Mouse (Mus musculus): Measurements from ENCODE around the gene Tmem150b. TPM values are rescaled to one million over a fixed set of nuclear protein-coding genes. Genes with fewer than 3 reads are reported as not detected.

Tmem150b gene
- total RNA-seq (2015) = 10.1 and 12.1 TPM in 2 replicates
- 23.0 and 24.4 TPM in 2 replicates for total RNA-seq (2017)

DNA sequence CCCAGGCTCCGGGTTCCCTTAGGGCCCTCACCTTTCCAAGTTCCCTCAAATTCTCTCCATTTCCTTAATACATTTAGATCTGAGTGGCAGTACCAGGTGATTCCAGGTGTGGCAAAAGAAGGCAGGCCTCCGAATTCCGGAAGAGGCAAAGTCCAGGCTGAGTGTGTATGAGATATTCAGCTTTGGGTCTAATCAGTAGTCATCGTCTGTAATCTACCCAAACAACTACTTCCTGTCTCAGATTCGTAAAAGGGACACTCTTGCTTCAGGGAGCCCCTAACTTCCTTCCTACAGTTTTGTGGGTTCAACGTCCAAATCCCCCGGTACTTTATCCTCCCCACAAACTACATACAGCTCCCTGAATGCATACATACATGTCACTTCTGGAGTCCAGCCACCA lies at the start of gene Tmem150b:
TSS of gene Tmem150b (minus strand) at position 81 of the 400 bp plus-strand sequence.
- peak; percentile 52; the same call in 1 of the 2 replicates for ATAC-seq (replicated peaks; ENCODE audit: poor library complexity)

DNA sequence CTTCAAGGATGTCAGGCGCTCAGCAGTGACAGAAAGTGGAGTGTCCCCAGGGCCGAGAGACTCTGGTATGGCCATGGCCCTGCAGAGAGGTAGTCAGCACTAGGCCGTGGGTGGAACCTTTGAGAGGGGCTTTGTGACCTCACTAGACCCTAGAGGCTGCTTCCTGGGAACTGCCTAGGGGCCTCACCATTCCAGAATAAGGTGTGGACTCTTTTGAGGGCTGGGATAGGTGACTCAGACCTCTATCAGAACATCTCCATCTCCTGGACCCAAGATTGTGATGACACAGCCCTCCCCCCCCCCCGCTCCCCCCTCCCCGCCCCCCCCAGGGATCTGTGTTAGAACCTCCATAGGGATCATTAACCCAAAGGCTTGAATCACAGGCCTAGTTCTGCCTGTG lies 46.2 kb upstream of the Tmem150b start, which contains the start of gene Fam71e2:
TSS of gene Fam71e2 (minus strand) at position 101 of the 400 bp plus-strand sequence.
- no peak for ATAC-seq (replicated peaks; ENCODE audit: poor library complexity)

DNA sequence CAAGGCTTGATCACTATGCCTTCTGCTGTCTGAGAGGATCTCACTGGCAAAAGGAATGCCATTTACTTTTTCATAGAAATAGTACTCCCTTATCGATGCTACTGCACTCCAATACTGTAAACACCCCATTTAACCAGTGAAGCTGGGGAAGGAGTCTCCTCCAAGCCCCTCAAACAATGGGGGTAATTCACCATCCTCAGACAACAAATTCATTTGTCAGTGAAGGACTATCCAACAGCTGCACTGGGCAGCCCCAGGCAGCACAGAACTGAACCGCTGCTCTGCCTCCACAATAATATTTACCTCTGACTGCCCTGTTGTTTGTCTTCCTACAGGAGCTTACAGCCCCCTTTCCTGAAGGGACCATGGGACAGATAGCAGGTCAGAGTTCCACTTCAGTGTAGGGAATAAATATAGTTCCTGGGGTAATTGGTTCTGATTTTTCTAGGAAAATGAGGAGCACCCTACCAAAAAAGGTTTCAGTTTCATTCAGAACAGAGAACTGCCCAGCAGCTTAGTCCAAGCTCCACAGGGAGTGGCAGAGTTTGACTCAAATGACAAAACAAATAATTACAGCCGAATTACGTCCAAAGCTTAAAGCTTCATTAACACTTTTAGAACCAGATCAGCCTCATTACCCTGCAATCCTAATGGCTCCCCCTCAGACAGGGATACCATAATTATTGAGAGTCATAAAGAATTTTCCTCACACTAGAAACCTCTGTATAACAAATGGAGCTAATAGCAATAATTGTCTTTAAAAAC lies 40.1 kb upstream of the Tmem150b start:
- ATAC-seq (replicated peaks; ENCODE audit: poor library complexity) = no peak

DNA sequence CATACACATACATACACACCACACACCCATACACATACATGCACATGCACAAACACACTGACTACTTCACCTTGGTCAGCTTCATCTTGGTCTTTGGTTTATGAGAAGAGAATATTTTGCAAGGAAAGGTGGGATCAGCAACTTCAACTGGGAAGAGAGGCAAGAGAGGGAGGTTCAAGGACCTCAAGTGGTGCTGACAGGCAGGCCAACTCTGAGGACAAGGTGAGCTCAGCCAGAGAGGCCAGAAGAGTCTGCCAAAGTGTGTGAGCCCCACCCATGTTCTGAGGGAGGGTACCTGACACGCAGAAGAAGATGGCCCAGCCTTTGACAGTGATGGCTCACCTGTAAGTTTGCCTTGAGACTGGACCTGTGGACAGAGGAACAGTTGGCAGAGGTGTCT lies 34.6 kb upstream of the Tmem150b start:
- no peak for ATAC-seq (replicated peaks; ENCODE audit: poor library complexity)

DNA sequence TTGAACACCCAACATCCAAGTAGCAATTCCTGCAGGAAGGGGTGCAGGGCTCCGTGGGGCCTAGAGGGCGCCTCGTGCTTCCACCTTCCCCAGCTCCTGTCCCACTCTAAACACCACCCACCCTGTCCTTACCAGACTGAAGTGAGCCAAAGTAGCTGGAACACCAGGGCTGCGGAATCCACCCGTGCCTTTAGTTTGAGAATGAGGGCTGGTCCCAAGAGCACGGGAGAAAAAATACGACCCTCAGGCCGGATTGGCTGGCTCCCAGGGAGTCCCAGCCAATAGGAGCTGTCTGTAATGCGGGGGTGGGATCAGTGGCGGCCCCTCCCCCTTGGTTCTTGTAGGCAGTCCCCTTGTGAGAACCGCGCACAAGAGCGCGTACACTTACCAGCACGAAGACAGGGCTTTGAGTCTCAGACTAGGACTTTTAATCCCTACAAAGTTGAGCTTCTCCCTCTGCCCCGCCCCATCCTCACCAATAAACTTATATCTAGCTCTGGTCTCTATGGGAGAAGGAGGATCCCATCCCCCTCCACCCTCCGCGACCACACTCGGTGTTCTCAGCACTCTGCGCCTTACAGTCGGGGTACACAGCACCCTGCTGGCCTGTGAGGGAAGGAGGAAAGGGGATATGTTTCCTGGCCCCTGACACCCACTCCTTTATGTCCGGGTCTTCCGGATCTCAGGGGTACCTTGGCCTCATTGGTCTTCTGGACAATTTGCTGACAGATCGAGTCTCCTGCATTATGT lies 27.9 kb upstream of the Tmem150b start, which contains the start of gene Cox6b2:
TSS of gene Cox6b2 (minus strand) at position 274 of the 750 bp plus-strand sequence.
- ATAC-seq (replicated peaks; ENCODE audit: poor library complexity) = peak; percentile 77

DNA sequence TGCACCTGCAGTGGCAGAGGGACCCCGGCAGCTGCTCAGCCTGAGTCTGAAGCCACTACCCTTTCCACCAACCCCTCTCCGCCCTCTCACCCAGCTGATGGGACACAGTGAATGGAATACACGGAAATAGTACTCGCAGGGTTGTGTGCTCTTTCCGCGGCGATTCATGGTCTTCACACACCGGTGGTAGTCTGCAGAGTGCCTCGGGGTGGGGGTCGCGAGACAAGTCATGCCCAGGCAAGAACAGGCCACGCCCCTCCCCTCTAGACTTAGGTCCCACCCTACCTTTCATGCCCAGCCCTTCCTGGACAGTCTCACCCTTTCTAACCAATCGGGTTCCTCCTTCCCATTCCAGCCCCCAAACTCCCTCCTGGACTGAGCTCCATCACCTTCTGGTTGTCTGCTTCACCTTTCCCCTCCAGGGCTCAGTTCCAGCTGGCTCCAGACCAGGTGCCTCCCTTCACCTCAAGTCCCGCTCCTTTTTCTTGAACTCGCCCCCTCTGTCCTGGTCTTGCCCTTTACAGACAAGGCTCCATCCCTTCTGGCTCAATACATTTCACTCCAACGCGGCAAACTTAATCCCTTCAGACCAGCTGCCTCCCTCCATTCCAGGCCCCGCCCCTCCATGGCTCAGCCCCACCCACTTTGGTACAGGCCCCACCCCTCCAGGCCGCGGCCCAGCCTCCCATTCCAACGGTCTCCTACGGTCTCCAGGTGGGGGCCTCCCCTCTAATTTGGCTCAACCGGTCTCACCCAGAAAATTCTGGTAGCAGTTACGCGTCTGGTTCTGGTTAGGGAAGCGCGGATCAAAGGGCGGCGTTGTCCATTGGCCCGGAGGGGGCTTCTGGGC lies 27.1 kb upstream of the Tmem150b start:
- ATAC-seq (replicated peaks; ENCODE audit: poor library complexity) = peak; percentile 55

DNA sequence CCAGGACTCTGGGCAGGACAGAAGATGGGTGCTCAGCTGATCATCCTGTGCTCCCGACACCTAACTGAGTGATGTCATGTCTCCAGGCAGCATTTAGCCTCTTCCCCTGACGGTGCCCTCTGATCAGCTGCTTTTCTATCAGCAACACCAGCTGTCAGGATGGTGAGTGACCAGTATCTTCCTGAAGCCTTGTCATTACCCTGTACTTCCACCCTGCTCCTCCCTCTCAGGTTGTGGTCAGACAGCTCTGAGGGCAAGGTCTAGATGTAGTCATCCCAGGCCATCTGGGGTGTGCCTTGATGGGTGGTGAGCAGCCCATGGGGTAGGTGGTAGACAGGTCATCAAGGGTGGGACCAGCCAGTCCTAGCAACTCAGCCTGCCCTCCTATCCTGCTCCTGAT lies 24.1 kb upstream of the Tmem150b start:
- ATAC-seq (replicated peaks; ENCODE audit: poor library complexity) = no peak

DNA sequence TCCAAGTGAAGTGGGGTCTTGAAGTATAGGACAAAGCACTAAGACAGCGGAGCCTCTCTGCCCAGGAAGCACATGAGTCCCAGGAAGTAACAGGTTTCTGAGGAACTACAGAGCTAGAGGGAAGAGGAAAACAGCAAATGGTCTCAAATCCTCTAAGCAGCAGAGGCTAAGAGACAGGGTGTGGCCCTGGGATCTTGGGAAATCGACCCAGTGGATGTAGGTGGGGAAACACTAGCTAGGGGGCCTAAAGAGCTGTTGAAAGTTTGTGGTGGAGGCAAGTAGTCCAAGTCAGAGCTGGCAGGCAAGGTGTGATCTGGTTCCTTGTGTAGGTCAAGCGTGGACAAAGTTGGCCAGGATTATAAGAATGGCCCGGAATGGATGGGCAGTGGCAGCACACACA lies 23.3 kb upstream of the Tmem150b start:
- no peak for ATAC-seq (replicated peaks; ENCODE audit: poor library complexity)

DNA sequence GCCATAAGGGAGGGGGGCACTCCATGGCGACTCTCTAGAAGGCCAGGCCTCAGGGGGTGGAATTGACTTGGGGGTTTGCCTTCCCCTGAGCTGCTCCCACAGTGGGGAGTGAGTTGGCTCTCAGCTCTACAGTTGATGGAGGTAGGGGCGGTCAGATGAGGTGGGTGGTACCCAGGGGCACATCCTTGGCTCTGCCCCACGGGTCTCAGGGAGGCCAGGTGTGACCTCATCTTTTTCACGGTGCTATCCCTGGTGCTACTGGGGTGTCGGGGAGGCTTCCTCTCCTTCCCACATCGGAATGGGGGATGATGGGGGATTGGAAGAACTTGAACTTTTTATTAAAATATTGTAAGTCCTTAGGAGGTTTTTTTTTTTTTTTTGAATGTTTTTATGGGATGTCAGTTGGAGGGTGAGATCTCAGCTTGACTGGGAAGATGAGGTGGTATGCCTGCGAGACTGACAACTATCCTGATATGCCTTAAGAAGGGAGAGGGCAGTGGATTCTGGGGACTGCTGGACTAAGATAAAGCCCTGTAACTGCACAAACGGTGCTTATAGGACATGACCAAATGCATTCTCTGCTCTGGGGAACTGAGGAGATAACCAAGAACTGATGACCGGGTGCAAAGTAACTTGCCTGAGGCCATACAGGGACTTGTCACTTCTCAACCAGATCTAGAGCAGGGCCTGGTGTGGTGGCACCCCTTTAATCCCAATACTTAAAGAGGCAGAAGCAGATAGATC lies 22.3 kb upstream of the Tmem150b start:
- ATAC-seq (replicated peaks; ENCODE audit: poor library complexity) = peak; percentile 48

DNA sequence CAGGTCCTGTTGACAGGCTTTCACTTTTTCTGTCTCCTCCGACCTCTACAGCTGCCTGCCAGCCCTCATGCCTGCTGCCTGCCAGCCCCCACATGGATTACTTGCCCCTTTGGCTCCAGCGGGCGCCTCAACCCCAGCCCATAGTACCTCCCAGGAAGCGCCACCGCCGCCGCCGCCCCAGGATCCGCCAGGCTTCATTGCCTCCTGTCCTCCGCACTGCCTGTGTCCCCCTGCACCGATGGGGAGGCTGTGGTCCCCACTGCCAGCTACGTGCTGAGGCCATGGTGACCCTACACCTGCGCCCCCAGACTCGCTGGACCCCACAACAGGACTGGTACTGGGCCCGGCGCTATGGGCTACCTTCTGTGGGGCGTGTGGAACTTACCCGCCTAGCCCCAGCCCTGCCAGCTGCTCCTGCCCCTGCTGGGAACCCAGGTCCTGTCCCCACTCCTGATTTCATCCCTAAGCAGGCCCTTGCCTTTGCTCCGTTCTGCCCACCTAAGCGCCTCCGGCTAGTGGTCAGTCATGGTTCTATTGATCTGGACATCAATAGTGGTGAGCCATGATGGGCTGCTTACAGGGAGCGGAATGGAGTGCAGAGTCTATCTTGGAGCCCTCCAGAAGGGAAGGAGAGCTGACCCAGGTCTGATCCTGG lies 21.4 kb upstream of the Tmem150b start:
- ATAC-seq (replicated peaks; ENCODE audit: poor library complexity) = no peak

DNA sequence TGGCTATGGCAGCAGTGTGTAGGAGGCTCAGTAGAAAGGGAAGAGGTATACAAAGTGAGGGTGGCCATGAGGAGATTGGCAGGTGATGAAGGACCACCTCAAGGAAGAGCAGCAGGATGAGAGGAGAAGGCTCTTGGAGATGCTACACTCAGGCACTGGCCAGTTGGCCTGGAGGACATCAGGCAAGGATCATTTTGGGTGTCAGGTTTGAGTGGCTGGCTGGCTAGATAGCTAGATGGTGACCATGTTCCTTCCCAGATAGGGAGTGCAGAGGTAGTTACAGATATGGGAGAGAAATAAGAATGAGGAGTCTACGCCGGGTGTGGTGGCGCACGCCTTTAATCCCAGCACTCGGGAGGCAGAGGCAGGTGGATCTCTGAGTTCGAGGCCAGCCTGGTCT lies 19.8 kb upstream of the Tmem150b start:
- ATAC-seq (replicated peaks; ENCODE audit: poor library complexity) = no peak

DNA sequence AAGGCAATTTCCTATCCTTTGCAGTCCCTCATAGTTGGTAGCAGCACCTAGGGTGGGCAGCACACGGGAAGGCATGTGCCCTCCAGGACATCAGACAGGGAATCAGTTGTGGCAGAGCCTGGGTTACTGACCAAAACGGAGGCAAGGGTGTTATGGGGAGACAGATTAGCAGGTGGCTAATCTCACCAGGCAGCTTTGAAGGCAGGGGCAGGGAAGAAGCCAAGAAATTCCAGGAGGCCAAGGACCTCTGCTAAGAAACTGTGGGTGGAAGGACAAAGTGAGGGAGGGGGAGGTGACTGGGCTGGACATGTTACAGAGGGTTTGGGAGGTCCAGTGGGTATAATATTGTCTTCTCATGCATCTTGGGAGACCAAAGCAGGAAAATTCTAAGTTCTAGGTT lies 18.3 kb upstream of the Tmem150b start:
- ATAC-seq (replicated peaks; ENCODE audit: poor library complexity) = no peak

DNA sequence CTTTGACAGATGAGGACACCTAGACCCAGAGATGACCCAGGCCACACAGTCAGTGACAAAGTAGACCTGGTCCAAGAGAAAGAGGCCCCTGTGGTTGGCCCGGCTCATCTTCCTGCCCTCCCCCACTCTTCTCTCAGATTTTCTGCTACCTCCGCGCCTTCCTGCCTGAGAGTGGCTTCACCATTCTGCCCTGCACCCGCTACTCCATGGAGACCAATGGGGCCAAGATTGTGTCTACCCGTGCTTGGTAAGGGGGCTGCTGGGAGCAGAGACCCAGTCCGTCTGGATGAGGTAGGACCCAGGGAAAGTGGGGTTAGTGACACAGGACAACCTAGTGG lies 17.4 kb upstream of the Tmem150b start:
- ATAC-seq (replicated peaks; ENCODE audit: poor library complexity) = no peak

DNA sequence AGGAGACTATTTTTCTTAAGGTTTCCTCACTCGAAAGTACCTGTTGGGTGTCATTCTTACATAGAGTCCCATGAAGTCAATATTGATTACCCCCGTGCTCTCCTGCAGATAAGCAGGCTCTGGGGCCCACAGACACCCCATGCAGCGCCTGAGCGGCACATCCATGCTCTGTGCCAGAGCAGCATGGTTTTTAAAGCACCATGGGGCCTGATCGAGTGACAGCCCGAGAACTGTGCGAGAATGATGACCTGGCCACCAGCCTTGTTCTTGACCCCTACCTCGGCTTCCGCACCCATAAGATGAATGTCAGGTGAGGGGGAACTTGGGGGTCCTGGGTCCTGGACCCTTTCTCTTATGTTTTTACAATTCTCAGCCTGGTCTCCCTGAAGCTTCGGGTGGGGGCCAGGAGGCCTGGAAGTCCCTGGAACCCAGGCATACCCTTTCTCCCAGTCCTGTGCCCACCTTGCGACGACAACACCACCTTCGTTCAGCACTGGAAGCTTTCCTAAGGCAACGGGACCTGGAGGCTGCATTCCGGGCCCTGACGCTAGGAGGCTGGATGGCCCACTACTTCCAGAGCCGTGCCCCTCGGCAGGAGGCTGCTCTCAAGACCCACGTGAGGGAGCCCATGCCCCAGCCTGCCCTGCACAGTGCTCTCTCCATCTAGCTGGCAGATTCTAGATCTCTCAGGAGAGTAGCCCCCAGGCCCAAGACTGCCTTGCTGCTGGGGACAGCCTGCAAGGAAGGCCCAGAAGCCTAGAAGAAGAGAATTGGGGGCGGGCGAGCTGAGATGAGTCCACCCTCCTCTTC lies 16.8 kb upstream of the Tmem150b start:
- no peak for ATAC-seq (replicated peaks; ENCODE audit: poor library complexity)

DNA sequence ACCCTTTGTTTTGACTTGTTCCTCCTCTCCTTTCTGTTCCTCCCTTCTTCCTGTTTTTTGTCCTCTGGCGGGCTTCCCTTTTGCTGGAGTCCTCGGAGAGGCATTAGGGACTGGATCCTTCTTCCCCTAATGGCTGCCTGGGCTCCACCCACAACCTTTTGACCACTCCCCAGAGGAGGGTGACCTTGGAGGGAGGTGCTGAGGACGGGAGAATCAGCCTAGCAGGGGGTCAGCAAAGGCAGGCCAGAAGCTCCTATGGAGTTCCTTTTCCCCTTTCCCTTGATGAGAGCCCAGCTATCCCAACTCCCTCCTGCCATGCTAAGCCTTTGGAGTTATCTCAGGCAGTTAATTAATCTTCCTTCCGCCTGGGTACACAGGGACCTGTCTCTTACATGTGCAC lies 16.1 kb upstream of the Tmem150b start:
- peak; percentile 46 for ATAC-seq (replicated peaks; ENCODE audit: poor library complexity)

DNA sequence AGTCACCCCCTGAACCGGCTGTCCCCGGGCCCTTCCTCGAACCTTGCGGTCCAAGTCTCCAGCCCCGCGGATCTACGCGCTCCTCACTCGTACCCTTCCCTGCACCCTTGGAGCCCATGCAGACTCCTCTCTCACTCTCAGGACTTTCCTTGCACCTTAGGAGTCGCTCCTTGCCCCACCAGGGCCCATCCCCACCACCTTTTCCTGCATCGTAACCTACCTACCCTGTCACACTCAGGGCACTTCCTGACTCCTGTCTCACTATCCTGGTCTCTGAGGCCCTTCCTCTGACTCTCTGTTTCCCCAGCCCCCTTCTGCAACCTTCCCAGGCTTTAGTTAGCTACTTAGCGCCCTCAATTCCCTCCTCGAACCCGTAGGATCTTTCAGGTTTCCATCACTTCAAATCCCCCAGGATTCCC lies 15.3 kb upstream of the Tmem150b start:
- ATAC-seq (replicated peaks; ENCODE audit: poor library complexity) = no peak

DNA sequence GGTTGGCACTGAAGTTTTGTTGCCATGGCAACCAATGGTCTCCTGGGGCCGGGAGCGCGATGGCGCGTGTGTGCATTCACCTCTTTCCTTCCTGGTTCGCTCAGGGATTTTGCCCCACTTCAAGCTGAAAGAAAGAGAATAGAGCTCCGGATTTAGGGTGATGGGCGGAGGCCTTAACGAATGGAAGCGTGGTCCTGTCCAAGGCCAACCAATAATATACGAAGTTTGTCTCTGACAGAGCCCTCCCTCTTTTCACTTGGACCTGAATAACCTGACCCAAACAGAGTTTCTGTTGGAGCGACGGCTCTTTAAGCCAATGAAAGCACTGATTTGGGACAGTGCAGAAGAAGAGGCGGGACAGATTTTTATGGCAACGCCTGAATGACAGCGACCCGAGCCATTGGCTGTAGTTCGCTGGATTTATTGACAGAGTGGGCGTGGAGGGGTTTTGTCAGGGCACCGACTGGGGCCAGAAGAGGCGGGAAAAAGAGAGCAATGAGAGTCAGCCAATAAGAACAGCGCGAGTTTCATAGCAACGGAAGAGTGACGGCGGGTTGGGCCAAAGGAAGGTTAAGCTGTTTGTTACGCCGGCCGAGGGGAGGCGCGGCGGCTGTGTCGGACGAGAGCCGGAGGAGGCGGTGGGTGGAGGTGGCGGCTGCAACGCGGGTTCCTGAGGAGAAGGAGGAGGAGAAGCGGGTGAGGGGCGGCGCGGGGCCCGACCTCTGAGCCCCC lies 14.7 kb upstream of the Tmem150b start, which contains the start of gene Kmt5c:
TSS of gene Kmt5c (plus strand) at position 572 of the 732 bp plus-strand sequence.
- peak; percentile 83 for ATAC-seq (replicated peaks; ENCODE audit: poor library complexity)

DNA sequence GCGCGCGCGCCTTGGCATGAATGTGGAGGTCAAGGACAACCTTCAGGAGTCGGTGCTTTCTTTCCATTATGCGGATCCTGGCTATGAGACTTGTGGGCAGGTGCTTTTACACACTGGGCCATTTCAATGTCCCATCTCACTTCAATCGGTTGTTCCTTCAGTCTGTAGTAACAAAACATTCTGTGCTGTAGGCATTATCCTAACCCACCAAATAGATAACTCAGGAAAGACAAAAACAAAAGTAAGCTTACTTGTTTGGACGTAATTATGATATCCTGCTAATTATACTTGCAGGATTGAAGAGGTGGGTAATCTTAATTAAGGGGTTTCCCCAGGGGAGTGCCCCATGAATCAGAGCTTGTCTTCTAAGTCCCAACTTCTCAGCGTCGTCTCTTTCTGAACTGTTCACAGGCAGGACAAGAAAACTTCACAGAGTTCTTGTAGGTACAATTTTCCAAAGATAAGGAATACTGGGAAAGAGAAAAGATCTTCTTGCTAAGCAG lies 14.0 kb upstream of the Tmem150b start:
- ATAC-seq (replicated peaks; ENCODE audit: poor library complexity) = no peak

Measured in megakaryocyte progenitor cell, adult 5-6 weeks (primary cell).